Mouse (Mus musculus) thymus, adult 2 months (tissue): ENCODE measurements at regions not wholly inside any gene's neighbourhood (a gene's known extent, or its start where the extent isn't known, plus 50 kb on each side); places are given as distances from the start of the nearest gene placed in this dataset.

Source experiments
- CTCF ChIP-seq: fragments of 200-500 bp; IDR thresholded peaks from 2 replicates; pipeline ENCODE4 v1.5.1; 2012; ENCODE audit warnings: mild to moderate bottlenecking, control low read depth, low read length, moderate library complexity, borderline replicate concordance; ENCODE audit not compliant: control insufficient read depth, poor library complexity, insufficient read depth; ENCODE audit errors: extremely low read depth
- POLR2A ChIP-seq: fragments of 200-500 bp; IDR thresholded peaks from 2 replicates; pipeline ENCODE4 v1.6.1; 2012; ENCODE audit warnings: mild to moderate bottlenecking, low read length, control low read depth, moderate library complexity; ENCODE audit not compliant: control insufficient read depth, poor library complexity, insufficient read depth; ENCODE audit errors: extremely low read depth

DNA sequence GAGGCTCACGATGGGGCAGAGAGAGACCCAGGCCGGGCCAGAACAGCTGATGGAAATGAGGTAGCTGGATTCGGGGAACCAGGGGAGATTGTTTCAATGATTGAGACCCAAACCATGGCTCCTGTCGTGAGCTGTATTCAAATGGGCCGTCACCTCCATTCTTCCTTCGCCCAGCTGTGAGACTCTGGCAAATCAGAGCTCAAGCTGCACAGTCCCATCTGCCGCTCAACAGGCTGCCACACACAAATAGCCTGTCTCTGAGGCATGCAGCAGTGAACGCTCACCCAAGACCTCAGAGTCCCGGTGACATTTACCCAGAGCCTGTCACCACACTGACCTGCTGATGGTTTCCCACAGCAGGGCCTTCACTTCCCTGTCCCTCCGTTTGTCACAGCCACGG is 60.1 kb upstream of the Aldh1b1 start:
- no peak for TF ChIP-seq CTCF
- no peak for TF ChIP-seq POLR2A
